Mouse (Mus musculus) neutrophil, adult 65 days (primary cell): ENCODE data around the gene Hrh2. TPM values are rescaled to one million over a fixed set of nuclear protein-coding genes. Genes with fewer than 3 reads are reported as not detected.

Source experiments
- total RNA-seq: library from RNA; stranded (reverse); gene quantifications from 2 replicates; pipeline ENCODE4 v1.2.4, GENCODE M21; 2023

Gene Hrh2
- 30.3 and 32.5 TPM in 2 replicates for total RNA-seq

DNA sequence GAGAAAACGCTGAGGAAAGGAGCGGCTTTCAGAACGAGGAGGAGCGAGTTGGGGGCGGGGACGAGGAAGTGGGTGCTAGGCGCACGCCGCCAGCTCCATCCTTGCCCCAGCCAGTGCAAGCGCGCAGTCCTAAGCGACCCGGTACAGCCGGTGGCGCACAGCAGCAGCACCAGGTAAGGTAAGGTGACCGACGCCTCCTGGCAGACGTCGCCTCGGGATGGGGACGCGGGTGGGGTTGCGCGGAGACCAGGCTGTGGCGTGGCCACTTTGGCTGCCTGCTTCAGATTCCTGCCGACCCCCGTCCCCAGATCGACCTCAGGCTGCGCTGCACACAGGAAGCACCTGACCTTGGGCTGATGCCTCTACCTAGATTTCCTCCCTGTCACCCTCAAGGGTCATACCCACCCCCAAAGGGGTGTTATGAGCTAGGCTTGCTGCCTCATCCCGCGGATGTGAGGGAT is at the start of gene Hrh2:
Gene Hrh2 (plus strand): TSS at position 109 of the 461 bp plus-strand sequence.

Other genes starting within 250 kb of the Hrh2 start
- gene Drd1, start 136.4 kb upstream of the Hrh2 start, total RNA-seq, result 0.16 and 0.43 TPM in 2 replicates
- gene Sfxn1, start 120.3 kb upstream of the Hrh2 start, total RNA-seq, result 14.8 and 15.4 TPM in 2 replicates
- gene Cplx2, start 179.2 kb downstream of the Hrh2 start, total RNA-seq, result 0.73 and 2.3 TPM in 2 replicates